Mouse (Mus musculus) CH12.LX (cell line): Measurements from ENCODE around the gene Asb8. TPM values are rescaled to one million over a fixed set of nuclear protein-coding genes. Genes with fewer than 3 reads are reported as not detected.

Experiments used
- DNase-seq: peaks from one replicate; pipeline ENCODE4 v3.0.0-alpha.2; 2013; ENCODE audit errors: extremely low read depth
- H3K27ac ChIP-seq: 2 replicates; pipeline ENCODE4 v1.5.1; 2012; ENCODE audit warnings: low read depth, mild to moderate bottlenecking, control low read depth, moderate library complexity; ENCODE audit not compliant: insufficient read depth
- H3K27me3 ChIP-seq: replicated peaks from 2 replicates; pipeline ENCODE3; 2012; ENCODE audit warnings: inconsistent platforms
- H3K36me3 ChIP-seq, 2 experiments: replicated peaks in 1 of 2; 2 replicates each; pipeline versions ENCODE3 to v1.6.1; 2012; ENCODE audit warnings: inconsistent platforms in 1 of 2, low read length in 1 of 2, mild to moderate bottlenecking in 1 of 2, mixed read lengths in 1 of 2, moderate library complexity in 1 of 2; ENCODE audit not compliant: control insufficient read depth in 1 of 2, insufficient read depth in 1 of 2
- H3K4me1 ChIP-seq, 2 experiments: 2 replicates each; pipeline ENCODE4 v1.6.1; 2012; ENCODE audit warnings: inconsistent platforms in 1 of 2, moderate library complexity in 1 of 2; ENCODE audit not compliant: insufficient read depth in 2 of 2, control insufficient read depth in 1 of 2
- H3K4me2 ChIP-seq: 2 replicates; pipeline ENCODE4 v1.6.1; 2012; ENCODE audit warnings: low read depth, mild to moderate bottlenecking, control low read depth; ENCODE audit not compliant: poor library complexity, insufficient read depth, severe bottlenecking
- H3K4me3 ChIP-seq, 3 experiments: fragments of 150-350 bp in 1 of 3; sonication (generic) in 1 of 3; replicated peaks in 1 of 3; 2 replicates each; pipeline versions ENCODE3 to v1.5.1; 2011 to 2012; ENCODE audit warnings: low read depth in 2 of 3, low read length in 2 of 3, mild to moderate bottlenecking in 2 of 3, moderate library complexity in 2 of 3, control low read depth in 1 of 3, improper control_type of control experiment in 1 of 3, inconsistent platforms in 1 of 3, mixed read lengths in 1 of 3; ENCODE audit not compliant: poor library complexity in 1 of 3
- H3K79me2 ChIP-seq: replicated peaks from 2 replicates; pipeline ENCODE4 v1.6.1; 2012; ENCODE audit warnings: mild to moderate bottlenecking, moderate library complexity; ENCODE audit not compliant: control insufficient read depth, poor library complexity, insufficient read depth, severe bottlenecking; ENCODE audit errors: extremely low read depth
- H3K9ac ChIP-seq: 2 replicates; pipeline ENCODE4 v1.6.1; 2012; ENCODE audit warnings: low read depth, mild to moderate bottlenecking, control low read depth, moderate library complexity; ENCODE audit not compliant: insufficient read depth
- H3K9me3 ChIP-seq: replicated peaks from 2 replicates; pipeline ENCODE3; 2012; ENCODE audit warnings: low read length, inconsistent platforms, mixed read lengths
- CHD2 ChIP-seq: IDR thresholded peaks from 2 replicates; pipeline ENCODE4 v1.6.1; 2011; ENCODE audit warnings: low read length, improper control_type of control experiment
- E2F4 ChIP-seq: IDR thresholded peaks from 2 replicates; pipeline ENCODE4 v1.6.1; 2011; ENCODE audit warnings: low read depth, low read length, improper control_type of control experiment; ENCODE audit not compliant: insufficient replicate concordance
- ELF1 ChIP-seq: IDR thresholded peaks from 2 replicates; pipeline ENCODE4 v1.6.1; 2014; ENCODE audit warnings: low read depth, mild to moderate bottlenecking, inconsistent platforms, low read length, improper control_type of control experiment
- EP300 ChIP-seq: IDR thresholded peaks from 2 replicates; pipeline ENCODE4 v1.6.1; 2011; ENCODE audit warnings: low read length, improper control_type of control experiment
- ETS1 ChIP-seq: conservative IDR thresholded peaks from 2 replicates; pipeline ENCODE4 v1.6.1; 2012; ENCODE audit warnings: low read depth, mild to moderate bottlenecking, inconsistent platforms, low read length, improper control_type of control experiment, moderate library complexity
- GABPA ChIP-seq: IDR thresholded peaks from 2 replicates; pipeline ENCODE4 v1.6.1; 2012; ENCODE audit warnings: low read depth, low read length, improper control_type of control experiment, inconsistent platforms; ENCODE audit not compliant: insufficient replicate concordance
- JUN ChIP-seq: IDR thresholded peaks from 2 replicates; pipeline ENCODE4 v1.6.1; 2011; ENCODE audit warnings: low read depth, mild to moderate bottlenecking, low read length, improper control_type of control experiment, moderate library complexity; ENCODE audit not compliant: insufficient read depth
- JUND ChIP-seq: conservative IDR thresholded peaks from 2 replicates; pipeline ENCODE4 v1.6.1; 2011; ENCODE audit warnings: low read depth, low read length, improper control_type of control experiment
- MAFK ChIP-seq: IDR thresholded peaks from 2 replicates; pipeline ENCODE4 v1.6.1; 2011; ENCODE audit warnings: low read length, improper control_type of control experiment; ENCODE audit not compliant: insufficient replicate concordance
- MAX ChIP-seq: IDR thresholded peaks from 2 replicates; pipeline ENCODE4 v1.6.1; 2011; ENCODE audit warnings: low read length, improper control_type of control experiment
- MAZ ChIP-seq: IDR thresholded peaks from 2 replicates; pipeline ENCODE4 v1.6.1; 2012; ENCODE audit warnings: low read depth, mild to moderate bottlenecking, inconsistent platforms, low read length, improper control_type of control experiment, moderate library complexity
- MEF2A ChIP-seq: IDR thresholded peaks from 2 replicates; pipeline ENCODE4 v1.6.1; 2014; ENCODE audit warnings: low read depth, mild to moderate bottlenecking, inconsistent platforms, low read length, improper control_type of control experiment, borderline replicate concordance
- MYC ChIP-seq: IDR thresholded peaks from 2 replicates; pipeline ENCODE4 v1.6.1; 2011; ENCODE audit warnings: low read depth, mild to moderate bottlenecking, improper control_type of control experiment, low read length
- NELFE ChIP-seq: IDR thresholded peaks from 2 replicates; pipeline ENCODE4 v1.6.1; 2011; ENCODE audit warnings: low read depth, low read length, improper control_type of control experiment
- PAX5 ChIP-seq: IDR thresholded peaks from 2 replicates; pipeline ENCODE4 v1.6.1; 2012; ENCODE audit warnings: low read length, inconsistent platforms, mixed read lengths
- POLR2AphosphoS2 ChIP-seq: IDR thresholded peaks from 2 replicates; pipeline ENCODE4 v1.6.1; 2011; ENCODE audit warnings: low read depth, low read length, improper control_type of control experiment
- RAD21 ChIP-seq: IDR thresholded peaks from 2 replicates; pipeline ENCODE4 v1.6.1; 2011; ENCODE audit warnings: low read depth, mild to moderate bottlenecking, low read length, improper control_type of control experiment, moderate library complexity
- USF2 ChIP-seq: conservative IDR thresholded peaks from 2 replicates; pipeline ENCODE4 v1.6.1; 2011; ENCODE audit warnings: low read depth, low read length, improper control_type of control experiment
- ZC3H11A ChIP-seq: IDR thresholded peaks from 2 replicates; pipeline ENCODE4 v1.6.1; 2012; ENCODE audit warnings: low read depth, mild to moderate bottlenecking, inconsistent platforms, low read length, improper control_type of control experiment
- ZKSCAN1 ChIP-seq: IDR thresholded peaks from 2 replicates; pipeline ENCODE4 v1.6.1; 2012; ENCODE audit warnings: low read depth, inconsistent platforms, low read length, improper control_type of control experiment, borderline replicate concordance
- ZNF384 ChIP-seq: IDR thresholded peaks from 2 replicates; pipeline ENCODE4 v1.6.1; 2012; ENCODE audit warnings: low read depth, low read length, improper control_type of control experiment, inconsistent platforms
- dilution Hi-C: fragments of 300-500 bp; cut with MboI; formaldehyde crosslinking; loops from 2 replicates; pipeline ENCODE4 v1.14.3; 2020; ENCODE audit warnings: low sequenced_read_pairs; ENCODE audit not compliant: extremely low pct_unique_long_range_greater_than_20kb, extremely low pct_ligation_motif_present
- in situ Hi-C: fragments of 300-500 bp; cut with MboI; formaldehyde crosslinking; loops from 3 replicates; pipeline ENCODE4 v1.14.3; 2019; ENCODE audit warnings: low sequenced_read_pairs, low pct_ligation_motif_present, low pct_unique_long_range_greater_than_20kb, mixed read lengths
- polyA plus RNA-seq: library from polyadenylated mRNA; unstranded; fragments of >175 nt; gene quantifications from 2 replicates; pipeline ENCODE4 v1.2.1, GENCODE M21; 2012; ENCODE audit warnings: low read depth; ENCODE audit not compliant: insufficient read length
- total RNA-seq, 2 experiments: library from RNA; depleted of rRNA; stranded (reverse); fragments of 300-350 nt in 1 of 2; fragments of >200 nt in 1 of 2; gene quantifications; 2 replicates each; pipeline ENCODE4 v1.2.3; 2012 to 2014

Gene Asb8
- total and polyA plus RNA-seq, 3 experiments = 20.5 to 32.5 (median 27.7) TPM

DNA sequence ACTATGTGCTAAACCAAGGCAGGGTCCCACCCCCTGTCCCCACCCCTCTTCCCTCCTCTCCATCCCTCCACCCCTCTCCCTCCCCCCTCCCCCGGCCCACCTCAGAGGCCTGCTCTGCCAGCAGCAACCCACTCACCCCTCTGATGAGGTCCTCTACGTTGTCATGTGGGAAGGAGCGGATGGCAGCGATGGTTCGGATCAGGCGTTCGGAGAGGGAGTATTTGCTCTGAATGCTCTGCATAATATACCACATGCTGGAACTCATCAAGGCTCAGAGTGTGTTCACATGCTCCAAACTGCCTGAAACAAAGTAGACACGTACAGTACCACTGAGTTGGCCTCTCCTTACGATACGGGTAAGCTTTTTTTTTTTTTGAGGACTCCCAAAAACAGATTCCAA is 22.9 kb downstream of the Asb8 start:
- peaks cover 17% of the 10 kb centered on the region for H3K79me2 ChIP-seq
- peaks cover 0 to 17% of the 10 kb centered on the region in 2 experiments; a peak in 2 of 4 replicates for H3K4me1 ChIP-seq
- no peaks in the 10 kb centered on the region for H3K27me3 ChIP-seq
- DNase-seq = no peak
- no peak overlapping the region for H3K9ac ChIP-seq
- no peak for TF ChIP-seq MYC
- TF ChIP-seq EP300 = no peak
- no peak for TF ChIP-seq POLR2AphosphoS2
- no peak for TF ChIP-seq MAFK
- TF ChIP-seq ZNF384 = no peak
- no peak for TF ChIP-seq MEF2A
- no peak for TF ChIP-seq GABPA
- no peak overlapping the region for H3K4me3 ChIP-seq
- in situ Hi-C loops (no loop called here), dilution Hi-C loops (no loop called here)
- H3K36me3 ChIP-seq = peaks cover 32 to 50% of the 10 kb centered on the region in 2 experiments
- H3K4me2 ChIP-seq = no peak overlapping the region
- H3K9me3 ChIP-seq = no peaks in the 10 kb centered on the region
- no peak overlapping the region for H3K27ac ChIP-seq

DNA sequence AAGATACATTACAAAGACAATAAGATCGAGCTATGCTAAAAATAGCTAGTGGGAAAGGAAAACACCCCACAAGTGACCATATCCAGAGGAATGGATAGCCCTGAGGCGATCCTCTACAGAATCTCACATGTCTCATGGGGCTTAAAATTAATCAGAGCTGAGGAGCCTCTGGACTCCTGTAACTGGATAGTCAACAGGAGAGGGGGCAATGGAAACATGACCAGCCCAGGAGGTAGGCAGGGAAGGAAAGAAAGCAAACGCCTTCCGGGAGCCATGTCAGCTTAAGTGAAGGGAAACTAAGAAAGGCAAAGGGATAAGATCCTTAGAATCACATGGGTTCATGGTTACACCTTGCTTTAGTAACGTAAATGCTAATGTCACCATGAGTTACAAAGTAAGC is 24.6 kb downstream of the Asb8 start:
- H3K36me3 ChIP-seq = peaks cover 46 to 67% of the 10 kb centered on the region in 2 experiments
- dilution Hi-C loops = no loop called here
- no peak overlapping the region for H3K4me3 ChIP-seq
- no peak for DNase-seq
- no peak overlapping the region for H3K27ac ChIP-seq
- in situ Hi-C loops = no loop called here
- TF ChIP-seq ELF1 = no peak
- H3K4me2 ChIP-seq = no peak overlapping the region
- no peaks in the 10 kb centered on the region for H3K9me3 ChIP-seq
- no peak overlapping the region for H3K9ac ChIP-seq
- peaks cover 17% of the 10 kb centered on the region for H3K79me2 ChIP-seq
- no peaks in the 10 kb centered on the region for H3K27me3 ChIP-seq
- H3K4me1 ChIP-seq = peaks cover 0 to 12% of the 10 kb centered on the region in 2 experiments; a peak in 2 of 4 replicates

DNA sequence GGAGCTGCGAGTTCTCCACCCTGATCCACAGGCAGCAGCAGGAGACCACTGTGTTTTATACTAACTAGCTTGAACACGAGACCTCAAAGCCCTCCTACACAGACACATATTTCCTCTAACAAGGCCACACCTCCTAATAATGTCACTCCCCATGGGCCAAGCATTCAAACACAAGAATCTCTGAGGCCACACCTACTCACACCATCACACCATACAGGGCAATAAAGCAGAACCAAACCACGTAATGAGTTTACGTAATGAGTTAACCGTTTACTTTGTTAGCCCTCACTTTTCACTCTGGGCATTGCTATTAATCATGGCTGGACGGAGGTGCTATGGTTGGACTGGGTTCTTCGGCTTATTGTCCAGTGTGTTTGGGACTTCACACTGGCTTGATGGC is 25.7 kb downstream of the Asb8 start:
- Histone ChIP-seq H3K4me1 (peaks cover 0 to 11% of the 10 kb centered on the region in 2 experiments; a peak in 2 of 4 replicates), H3K79me2 (peaks cover 11% of the 10 kb centered on the region), H3K27ac (no peak overlapping the region), H3K27me3 (no peaks in the 10 kb centered on the region), H3K4me2 (no peak overlapping the region), H3K36me3 (peaks cover 56 to 78% of the 10 kb centered on the region in 2 experiments), H3K9me3 (no peaks in the 10 kb centered on the region), H3K9ac (no peak overlapping the region), H3K4me3 (no peak overlapping the region)
- peak; percentile 63 for DNase-seq
- dilution Hi-C loops (no loop called here), in situ Hi-C loops (no loop called here)
- TF ChIP-seq E2F4 (no peak), NELFE (no peak), ETS1 (no peak), MAZ (no peak), JUN (no peak), PAX5 (no peak), RAD21 (no peak), JUND (no peak), ELF1 (no peak), ZC3H11A (no peak), MAX (no peak), GABPA (no peak), MAFK (no peak), ZKSCAN1 (no peak), USF2 (no peak), MEF2A (no peak), CHD2 (no peak), EP300 (no peak)
